Mouse (Mus musculus): ENCODE results near the gene Exoc6b.

DNA sequence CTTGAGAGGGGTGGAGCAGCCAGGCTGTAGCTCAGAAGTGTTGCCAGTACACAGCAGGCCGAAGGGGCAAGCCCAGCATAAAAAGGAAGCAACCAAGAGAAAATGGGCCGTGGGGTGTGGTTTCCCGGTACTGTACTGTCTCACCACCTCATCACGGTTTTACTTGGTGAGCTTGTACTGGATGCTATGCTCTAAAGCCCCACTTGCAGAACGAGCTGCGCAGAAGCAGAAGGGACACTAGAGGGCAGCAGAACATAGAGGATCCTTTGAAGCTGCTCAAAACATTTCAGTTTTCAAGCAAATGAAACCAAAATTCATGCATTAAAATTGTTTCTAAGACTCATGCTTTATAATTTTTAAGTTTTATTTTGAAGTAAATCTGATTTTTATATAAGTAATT, 31.6 kb downstream of the Exoc6b start:
- TF ChIP-seq CTCF (IDR thresholded peaks at IDR 0.05; ENCODE audit: control insufficient read depth, insufficient read depth, insufficient read length) (peak; percentile 83), MAX (IDR thresholded peaks at IDR 0.05) (no peak), USF1 (IDR thresholded peaks at IDR 0.05; ENCODE audit: low read depth) (no peak), MYOD1 (IDR thresholded peaks at IDR 0.05; ENCODE audit: control insufficient read depth, insufficient read length, low read depth) (no peak), MYOG (IDR thresholded peaks at IDR 0.05; ENCODE audit: control insufficient read depth, extremely low read depth, insufficient read length) (no peak), CEBPB (IDR thresholded peaks at IDR 0.05; ENCODE audit: low read depth) (no peak), FOSL1 (IDR thresholded peaks at IDR 0.05; ENCODE audit: insufficient read depth, low read length, poor library complexity, severe bottlenecking) (no peak)
